Mouse (Mus musculus) cerebellum, adult 18-20 months (tissue): ENCODE data around the gene Zbtb5.
A peak's percentile ranks its signal among the peaks of the same experiment; 100 is the strongest.
"Not testable (repeated sequence)": the region's sequence is repeated elsewhere in the genome, so short reads cannot be mapped to it uniquely, and the experiment has no call there.

ENCODE experiments used
- DNase-seq, 2 experiments: peaks; one replicate each; pipeline ENCODE4 v3.0.0; 2021

Zbtb5 gene

DNA sequence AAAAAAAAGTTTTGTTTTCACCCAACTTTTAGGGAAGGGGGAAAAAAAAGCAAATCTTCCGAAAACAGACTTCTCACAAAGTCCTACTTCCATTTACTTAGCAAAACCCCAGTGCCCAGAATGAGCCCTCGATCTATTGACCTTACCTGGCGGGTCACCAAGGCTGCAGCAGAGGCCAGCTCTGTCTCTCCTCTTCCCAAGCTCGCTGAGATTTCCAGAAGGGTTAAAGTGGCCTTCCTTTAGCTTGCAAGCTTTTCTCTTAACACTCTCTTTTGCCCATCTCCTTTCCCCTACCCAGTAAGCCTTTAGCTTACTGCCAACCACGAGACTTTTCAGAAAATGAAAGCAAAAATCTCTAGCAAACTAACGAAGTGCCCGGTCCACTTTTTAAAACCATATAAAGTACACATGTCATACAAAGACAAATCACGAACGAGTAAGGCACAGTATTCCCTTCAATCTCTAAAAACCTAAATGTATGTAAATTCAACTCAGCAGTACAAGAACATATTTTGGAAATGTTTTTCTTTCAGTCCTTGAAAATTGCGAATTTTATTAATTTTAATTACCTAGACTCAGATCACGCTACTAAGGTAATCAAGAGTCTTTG, 1.3 kb downstream of the Zbtb5 start:
- peak; percentile 26 to 37 for DNase-seq

DNA sequence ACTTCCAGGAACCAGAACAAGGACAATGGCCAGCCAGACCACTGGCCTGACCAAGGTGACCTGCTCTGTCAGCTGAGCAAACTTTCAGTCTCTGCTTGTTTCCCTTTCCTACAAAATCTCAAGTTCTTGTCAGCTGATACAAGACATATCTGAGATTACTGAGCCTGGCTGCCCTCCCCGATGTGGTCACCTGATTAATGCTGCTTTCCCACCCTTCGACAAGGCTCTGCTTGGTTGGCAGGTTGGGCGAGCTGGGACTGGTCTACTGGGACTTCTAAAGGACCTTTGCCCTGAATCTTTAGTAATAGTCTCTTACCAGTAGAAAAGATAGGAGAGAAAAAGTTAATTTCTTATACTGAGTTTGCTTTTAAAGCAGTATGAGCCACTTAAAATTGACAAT, 6.8 kb downstream of the Zbtb5 start:
- DNase-seq = no peak

DNA sequence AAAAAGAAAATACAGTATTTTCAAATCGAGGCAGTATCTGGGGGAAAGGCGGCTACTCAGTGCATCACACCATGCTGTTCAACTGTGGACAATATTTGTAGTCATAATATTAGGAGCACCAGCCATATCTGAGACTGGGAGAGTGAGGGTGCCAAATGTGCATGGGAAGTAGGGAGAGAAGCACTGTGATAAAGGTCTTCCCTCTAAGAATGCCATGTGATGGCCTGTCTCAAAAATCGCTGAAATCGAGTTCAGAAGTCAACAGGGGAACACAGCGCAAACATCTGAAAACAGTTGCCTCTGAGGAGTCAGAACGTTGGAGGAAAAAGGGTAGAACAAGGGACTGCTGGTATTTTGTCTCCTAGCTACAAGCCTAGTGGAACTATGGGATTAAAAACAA, 12.2 kb downstream of the Zbtb5 start:
- no peak for DNase-seq

DNA sequence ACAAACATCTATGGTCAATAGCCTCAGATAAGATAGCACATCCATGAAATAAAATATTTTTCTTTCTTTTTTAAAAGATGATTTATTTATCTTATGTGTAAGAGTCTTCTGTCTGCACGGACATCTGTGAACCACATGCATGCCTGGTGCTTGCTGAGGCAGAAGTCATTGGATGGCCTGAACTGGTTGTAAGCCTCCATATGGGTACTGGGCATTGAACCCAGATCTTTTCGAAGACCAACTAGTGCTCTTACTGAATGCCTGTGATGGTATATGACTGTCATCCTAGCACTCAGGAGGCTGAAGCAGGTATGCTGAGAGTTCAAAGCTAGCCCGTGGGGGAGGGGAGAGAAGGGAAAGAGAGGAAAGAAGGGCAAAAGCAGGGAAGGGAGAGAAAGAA, 14.1 kb downstream of the Zbtb5 start:
- no peak for DNase-seq

DNA sequence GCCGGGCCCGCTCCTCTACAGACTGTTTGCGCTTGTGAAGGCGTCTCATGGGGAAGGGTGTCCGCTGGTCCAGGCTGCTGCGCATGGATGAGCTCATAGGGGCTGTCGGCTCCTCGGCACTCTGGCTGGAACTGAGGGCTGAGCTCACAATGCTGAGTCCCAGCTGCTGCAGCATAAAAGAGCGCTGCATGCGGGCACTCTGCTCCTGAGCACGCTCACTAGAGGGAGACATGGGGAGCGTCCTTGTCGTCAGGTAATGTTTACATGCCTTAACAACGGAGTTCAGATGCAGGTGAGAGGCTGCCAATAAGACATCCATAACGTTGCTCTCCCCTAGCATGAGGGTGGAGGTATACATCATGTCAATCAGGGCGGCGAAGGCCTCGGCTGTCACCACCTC, 17.4 kb downstream of the Zbtb5 start:
- no peak for DNase-seq

DNA sequence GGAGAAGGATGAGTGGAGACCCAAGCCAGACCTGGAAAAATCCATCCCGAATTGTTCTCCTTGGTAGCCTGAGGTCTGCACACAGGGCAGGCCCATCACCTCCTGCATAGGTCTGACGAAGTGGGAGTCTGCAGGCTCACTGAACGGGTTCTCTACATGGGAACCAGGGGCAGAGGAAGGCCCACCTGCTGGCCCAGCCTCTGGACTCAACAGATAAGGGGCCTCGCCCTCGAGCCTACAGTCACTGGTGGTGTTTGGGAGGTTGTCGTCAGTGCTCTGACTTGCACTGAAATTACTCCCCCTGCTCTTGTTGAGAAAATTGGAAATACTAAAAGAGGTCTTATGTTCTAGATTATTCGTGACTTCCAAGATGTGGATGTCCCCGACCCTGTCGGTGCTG, 18.4 kb downstream of the Zbtb5 start:
- no peak for DNase-seq

DNA sequence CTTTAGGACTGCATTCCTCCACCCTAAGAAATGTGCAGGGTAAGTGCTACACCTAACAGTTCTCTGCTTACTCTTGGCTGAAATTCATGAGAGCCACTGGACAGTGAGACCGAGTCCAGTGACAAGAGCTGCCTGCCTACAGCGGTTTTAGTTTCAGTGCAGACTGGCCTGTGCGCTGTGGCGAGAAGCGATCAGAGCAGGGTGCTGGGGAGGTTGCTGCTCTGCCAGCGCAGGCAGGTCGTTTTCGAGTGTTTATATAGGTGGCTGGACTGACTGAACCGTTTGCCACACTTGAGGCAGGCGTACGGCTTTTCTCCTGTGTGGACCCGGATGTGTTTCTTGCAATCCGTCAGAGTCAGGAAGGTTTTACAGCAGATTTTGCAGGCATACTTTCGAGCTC, 19.0 kb downstream of the Zbtb5 start:
- DNase-seq = not testable (repeated sequence)

DNA sequence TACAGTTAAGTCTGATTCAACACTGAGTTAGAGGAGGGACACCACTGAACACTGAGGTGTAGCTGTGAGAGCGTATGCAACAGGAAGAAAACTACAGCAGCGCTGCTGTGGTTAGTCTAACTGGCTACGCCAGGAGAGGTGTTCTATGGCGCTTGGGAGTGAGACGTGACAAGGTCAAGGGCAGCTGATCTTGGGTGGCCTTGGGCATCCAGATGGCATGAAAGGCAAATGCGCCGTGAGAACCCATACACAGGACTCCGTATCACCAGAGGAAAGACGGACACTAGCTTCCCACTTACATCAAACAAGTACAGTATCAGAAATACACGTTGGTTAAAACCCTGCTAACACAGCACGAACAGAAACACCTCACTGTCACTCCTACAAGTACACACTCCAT, 19.9 kb downstream of the Zbtb5 start:
- not testable (repeated sequence) for DNase-seq

DNA sequence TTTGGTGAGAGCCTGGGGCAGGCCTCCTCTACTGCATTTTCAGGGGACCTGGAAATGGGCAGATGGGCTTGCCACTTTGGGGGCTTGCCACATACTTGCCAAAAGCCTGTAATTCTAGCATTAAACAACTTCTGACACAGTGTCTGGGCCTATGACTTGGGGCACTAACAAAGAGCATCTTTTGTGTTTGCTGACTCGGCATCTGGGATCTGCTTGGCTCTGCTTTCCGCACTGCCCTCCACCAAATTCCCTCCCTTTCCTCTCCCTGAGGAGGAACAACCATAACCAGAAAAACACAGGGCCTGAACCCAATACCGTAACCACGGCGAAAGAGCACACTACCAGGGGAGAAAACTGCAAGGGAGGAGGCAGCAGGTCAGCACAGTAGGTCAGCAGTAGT, 21.7 kb downstream of the Zbtb5 start:
- no peak for DNase-seq

DNA sequence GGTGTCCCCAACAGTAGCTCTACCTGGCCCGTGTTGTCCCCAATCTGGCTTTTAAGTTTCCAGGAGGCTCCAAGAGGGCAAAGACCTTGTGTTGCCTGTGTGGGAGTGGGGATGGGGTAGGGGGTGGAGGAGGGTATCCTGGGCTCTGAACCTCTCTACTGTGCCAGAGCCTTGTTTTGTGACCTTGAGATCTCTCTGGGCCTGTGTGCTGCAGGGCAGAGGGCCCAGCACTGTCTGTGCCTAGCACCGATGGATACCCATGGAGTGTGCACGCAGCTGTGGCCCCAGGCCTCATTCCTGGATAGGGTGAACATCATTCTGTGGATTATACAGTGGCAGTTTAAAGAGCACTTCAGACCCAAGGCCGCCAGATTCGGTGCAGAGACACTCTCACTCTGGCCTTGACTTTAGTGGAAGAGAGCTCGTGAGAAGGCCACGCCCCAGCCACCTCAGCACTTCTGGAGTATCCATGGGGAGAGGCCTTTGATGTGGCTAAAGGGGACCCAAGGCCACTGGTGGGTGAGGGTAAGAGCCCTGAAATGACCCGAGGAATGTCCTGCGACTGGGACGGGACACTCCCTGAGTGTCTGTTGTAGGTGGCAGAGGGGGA, 29.0 kb downstream of the Zbtb5 start:
- DNase-seq = no peak

DNA sequence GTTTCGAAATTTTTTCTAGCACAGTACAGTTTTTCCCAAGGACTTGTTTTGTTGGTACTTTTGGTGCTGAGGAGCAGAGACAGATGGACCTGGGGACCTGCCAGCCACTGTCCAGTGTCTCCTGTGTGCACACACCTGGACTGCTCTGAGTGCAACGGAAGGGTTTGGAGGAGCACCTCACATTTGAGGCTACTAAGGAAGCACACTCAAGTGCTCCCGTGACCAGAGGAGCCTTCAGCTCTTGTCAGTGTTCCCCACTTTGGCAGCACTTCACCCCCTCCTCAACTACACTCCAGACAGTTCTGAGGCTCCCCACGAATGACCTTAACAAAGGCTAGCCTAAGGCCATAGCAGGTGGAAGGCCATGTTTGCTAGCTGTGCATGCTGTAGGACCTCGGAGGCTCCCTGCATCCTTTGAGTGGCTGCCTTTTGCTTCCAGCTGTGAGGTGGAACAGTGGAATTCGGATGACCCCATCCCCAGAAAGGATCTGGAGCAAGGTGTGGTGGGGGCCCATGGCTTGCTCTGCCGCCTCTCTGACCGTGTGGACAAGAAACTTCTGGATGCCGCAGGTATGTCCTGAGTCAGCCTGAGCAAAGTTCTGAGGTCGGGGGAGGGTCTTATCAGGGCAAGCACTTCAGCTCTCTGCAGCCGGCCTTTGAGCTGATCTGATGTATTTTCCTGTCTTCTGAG, 29.6 kb downstream of the Zbtb5 start:
- DNase-seq = peak; percentile 32 to 43

DNA sequence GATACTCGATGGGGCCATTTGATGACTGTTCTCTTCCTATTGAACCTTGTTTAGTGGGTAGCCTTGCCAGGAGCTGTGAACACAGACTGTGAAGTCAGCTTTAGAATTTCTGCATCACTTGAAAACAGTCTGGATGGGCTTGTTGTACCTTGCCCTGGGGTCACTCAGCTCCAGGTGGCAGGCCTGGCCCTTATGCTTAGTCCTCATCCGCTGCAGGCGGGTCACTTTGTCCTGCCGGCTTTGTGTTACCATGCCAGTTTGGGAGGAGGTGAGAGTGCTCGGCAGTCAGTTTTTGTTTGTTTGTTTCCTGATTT, 30.3 kb downstream of the Zbtb5 start:
- DNase-seq = peak in 1 of 2 experiments; percentile 36

DNA sequence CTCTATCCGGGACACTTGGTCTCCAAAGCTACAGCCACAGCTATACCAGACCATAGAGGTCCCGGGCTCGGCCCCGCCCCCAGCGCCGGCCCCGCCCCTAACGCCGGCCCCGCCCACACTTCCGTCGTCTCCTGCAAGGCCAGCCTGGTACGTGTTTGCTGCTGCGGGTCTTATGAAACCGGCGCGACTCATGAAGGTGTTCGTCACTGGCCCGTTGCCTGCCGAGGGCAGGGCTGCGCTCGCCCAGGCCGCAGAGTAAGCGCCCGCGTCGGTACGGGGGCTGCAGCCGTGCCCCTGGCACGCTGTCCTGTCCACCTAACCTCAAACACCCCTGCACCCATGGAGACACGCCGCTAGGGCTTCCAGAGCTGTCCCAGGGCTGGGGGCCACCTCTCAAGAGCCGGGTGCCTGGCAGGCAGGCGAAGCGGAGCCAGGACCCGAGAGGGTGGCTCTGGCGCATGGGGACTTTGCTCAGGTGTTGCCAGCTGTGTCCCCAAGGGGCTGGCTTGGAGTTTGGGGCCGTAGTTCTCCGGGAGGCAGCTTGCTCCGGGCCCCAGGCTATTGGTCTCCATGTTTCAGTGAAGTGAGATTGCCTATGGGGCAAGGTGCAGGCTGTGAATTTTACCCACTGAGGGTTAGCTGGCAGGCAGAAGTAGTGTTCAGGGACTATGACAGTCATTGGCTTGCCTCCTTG, 30.8 kb downstream of the Zbtb5 start, which contains the start of gene Grhpr:
Gene Grhpr, plus strand, starts transcription at position 116 of the 694 bp plus-strand sequence.
- DNase-seq = peak; percentile 71 to 79

DNA sequence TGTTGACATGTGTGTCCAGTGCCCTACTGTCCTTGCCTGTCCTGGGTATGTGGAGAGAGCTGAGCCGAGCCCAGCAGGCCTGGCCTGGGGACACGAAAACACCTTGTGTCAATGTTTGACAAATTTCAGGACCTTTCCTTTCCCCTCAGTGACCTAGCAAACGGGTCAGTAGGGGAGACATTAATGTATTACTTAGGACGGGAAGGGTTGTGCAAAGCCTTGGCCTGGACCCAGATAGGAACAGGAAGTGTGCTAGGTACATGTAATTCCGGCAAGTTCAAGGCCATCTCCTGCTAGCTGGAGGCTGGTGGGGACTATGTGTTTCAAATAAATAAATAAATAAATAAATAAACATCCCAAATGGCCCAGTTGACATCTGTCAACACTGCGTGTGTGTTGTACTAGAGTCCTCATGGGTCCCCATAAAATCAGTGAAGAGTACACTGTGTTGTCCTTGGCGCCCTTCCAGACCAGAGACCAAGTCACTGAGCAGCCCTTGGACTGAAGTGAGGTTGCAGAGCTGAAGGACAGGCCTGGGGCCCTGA, 32.3 kb downstream of the Zbtb5 start:
- DNase-seq = no peak

DNA sequence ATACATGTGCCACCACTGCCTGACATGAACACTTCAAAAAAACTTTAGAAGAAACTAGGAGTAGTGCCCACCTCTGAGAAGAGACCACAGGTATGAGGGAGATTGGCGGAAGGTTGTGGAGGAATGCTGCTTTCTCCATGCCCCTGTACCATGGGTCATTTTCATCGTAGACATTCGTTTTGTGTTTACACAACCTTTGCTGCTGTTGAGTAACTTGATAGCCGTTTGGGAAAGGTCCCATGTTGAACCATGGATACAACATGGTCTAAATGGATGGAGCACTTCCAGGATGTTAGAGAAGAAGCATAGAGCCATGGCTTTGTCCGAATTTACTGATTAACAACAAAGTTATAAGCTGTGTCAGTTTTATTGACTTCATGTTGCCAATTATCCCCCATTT, 34.0 kb downstream of the Zbtb5 start:
- DNase-seq = no peak

DNA sequence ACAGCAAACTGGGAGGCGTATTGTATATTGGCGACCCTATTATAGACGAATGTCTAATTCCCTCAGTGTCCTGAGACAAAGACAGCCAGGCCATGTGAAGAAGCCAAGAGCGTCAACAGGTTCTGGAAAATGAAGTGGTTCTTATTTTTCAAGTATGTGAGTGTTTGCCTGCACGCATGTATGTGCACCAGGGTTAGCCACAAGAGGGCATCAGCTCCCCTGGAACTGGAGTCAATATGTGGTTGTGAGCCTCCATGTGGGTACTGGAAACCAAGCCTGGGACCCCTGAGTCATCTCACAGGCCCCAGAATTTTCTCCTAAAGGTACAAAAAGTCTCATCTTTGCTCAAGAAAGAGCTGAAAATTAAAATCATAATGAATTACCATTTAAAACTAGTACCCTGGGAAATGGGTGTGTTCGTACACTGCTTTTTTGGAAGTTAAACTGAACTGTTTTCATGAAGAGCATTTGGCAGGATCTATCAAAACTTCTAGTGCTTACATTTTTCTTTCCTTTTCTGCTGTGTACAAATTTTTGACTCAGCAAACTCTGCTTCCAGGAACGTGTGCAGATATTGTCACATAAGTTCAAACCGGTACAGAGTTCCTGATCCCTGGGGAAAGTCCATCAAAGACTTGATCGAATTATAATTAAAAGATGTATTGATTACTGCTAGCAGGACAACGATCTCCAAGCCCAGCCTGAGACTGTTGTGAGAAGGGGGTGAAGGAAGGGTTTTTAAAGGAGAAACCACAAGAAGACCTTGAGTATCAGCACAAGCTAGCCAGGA, 35.1 kb downstream of the Zbtb5 start:
- DNase-seq = no peak

DNA sequence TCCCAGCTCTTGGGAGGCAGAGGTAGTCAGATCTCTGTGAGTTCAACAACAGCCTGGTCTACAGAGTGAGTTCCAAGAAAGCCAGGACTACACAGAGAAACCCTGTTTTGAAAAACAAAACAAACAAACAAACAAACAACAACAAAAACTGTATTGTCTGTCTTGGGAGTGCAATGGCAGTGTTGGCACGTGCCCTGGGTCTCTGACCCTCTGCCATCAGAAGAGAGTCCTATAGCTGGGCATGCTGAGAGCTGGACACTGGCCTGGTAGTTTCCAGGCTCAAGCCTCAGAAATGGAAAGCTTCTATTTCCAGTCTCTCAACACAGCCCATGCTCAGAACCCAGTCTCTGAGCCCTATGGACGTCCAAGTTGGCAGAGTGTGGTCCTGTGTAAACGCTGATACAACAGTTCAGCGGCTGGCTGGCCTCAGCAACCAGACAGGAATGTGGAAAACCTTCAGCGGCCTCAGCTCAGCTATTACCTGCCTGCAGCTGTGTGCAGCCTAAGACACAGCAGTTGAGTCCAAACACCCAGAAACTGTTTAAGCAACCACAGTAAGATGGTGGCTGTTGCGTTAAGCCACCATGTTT, 36.1 kb downstream of the Zbtb5 start:
- no peak for DNase-seq

DNA sequence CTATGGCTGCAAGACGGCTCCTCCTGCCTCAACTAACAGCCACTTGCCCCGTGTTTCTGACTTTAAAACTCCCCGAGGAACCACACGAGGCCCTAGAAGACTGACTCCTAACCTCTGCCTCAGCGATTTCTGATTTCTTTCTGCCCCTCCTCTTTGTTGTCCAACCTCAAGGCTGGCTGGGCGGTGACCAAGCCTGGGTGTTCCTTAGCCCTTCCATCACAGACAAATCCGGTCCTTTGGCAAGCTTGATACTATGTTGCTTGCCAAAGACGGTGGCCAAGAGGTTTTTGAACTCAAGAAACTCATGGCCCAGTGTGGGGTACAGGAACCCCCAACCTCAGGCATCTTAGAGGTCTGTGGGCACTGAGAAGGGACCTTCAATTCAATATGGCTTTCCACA, 37.9 kb downstream of the Zbtb5 start:
- no peak for DNase-seq

DNA sequence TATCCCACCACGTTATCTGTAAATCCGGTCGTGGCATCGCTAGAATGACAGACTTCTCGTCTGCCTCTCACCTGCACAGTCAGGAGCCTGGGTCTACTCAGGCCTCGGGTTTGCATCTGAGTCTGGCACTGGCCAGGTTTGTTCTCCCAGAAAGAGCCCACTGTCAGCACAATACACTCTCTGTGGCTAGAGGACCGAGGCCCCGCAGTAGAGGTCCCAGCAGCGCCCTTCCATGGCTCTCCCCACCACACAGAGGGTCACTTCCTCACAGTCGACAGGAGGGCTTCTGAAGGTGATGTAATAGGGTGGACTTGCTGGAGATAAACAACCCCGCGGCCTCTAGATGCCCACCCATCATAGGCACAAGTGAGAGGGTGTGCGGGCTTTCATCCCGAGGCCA, 38.3 kb downstream of the Zbtb5 start:
- DNase-seq = no peak

DNA sequence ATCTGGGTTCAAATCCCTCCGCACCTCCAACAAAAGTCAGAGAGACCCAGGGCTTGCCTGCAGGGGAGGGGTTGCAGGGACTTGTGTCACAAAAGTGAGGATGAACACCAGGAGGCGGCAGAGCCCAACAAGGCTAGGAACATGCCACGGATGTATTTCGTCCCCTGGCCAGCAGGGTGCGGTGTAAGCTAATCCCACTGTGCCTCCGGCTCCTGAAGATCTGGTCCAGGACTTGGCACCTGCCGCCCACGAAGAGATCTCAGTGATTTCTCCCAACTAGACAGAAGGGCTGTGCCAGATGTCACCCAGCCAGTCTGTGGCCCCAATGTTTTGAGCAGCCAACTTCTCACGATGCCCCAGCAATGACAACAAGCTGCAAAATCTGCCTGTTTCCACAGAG, 38.8 kb downstream of the Zbtb5 start:
- DNase-seq = peak; percentile 89 to 90

DNA sequence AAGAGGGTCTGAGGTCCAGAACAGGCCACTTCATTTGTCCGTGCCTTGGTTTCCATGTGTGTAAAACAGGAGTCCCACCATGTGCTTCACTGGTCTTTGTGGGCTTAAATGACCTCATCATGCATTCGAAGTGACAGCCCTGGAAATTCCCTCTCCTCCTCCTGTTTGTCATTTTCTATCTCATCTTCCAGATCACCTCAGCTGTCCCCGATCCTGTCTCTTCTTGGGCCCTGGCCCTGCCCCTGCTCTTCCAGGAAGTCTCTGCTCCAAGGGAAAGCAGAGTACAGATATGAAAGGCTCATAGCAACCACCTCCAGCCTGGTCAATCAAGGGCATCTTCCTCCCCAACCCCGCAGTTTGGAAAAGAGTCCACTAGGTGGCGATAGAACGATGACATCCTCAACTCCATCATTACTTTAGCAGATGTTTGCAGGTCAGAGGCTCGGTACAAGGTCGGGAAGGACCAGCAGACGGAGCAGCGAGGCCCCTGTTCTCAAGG, 41.6 kb downstream of the Zbtb5 start:
- DNase-seq = peak; percentile 55 to 64

DNA sequence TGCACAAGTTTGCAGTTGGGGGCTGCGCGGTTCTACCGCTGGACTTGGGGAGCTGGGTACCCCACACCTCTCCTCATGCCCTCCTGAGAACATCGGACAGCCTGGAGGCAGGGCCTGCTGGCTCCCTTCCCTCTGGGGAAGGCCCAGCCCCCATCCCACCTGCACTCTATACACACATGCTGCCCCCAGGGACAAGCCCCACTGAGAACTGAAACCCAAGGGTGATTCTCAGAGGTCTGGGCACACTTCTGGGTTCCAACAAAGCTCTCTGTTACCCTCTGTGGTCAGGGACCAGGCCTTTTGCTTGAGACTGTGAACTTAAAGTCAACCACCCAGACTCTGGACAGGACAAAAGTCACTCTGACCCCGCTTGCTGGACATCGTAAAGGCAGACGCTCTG, 42.2 kb downstream of the Zbtb5 start:
- DNase-seq = no peak
